Mouse (Mus musculus) testis, adult 2 months (tissue): ENCODE measurements at regions not wholly inside any gene's neighbourhood (a gene's known extent, or its start where the extent isn't known, plus 50 kb on each side); places are given as distances from the start of the nearest gene placed in this dataset.

Experiments used
- CTCF ChIP-seq: fragments of 200-500 bp; IDR thresholded peaks from 2 replicates; pipeline ENCODE4 v1.5.1; 2012; ENCODE audit warnings: low read depth, mild to moderate bottlenecking, inconsistent platforms, low read length, moderate library complexity; ENCODE audit not compliant: control insufficient read depth, insufficient read depth, insufficient replicate concordance
- POLR2A ChIP-seq: fragments of 200-500 bp; IDR thresholded peaks from 2 replicates; pipeline ENCODE4 v1.6.1; 2012; ENCODE audit warnings: low read depth, mild to moderate bottlenecking, inconsistent platforms, low read length, moderate library complexity; ENCODE audit not compliant: control insufficient read depth

DNA sequence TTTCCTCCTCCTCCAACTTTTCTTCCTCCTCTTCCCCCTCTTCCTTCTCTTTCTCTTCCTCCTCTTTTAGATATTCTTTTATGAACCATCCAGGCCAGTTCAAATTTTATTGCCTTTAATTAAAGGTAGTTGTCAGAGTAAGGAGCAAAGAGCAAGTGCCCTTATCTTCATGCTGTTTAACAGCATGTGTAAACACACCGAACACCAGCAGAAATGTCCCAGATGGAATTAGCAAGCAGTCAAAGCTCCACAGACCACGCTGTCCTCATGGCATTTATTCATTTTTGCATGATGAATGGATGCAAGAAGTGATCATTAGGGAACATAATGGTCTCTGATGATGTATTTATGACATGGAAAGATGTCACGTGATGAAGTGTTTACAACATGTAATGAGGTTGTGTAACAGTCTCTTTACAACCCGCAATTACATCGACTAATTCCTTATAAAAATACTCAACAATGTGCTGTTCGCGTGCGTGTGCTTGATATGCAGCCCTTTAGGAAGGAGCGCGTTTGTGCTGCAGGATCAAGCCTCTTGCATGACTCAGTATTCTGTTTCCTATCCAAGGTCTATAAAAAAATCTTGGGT lies 187.0 kb downstream of the Bmp2 start:
- no peak for TF ChIP-seq CTCF
- TF ChIP-seq POLR2A: no peak
